Mouse (Mus musculus) layer of hippocampus, postnatal 36 days (tissue): ENCODE measurements around the gene Rap1gap. TPM values are rescaled to one million over a fixed set of nuclear protein-coding genes. Genes with fewer than 3 reads are reported as not detected.
A peak's percentile ranks its signal among the peaks of the same experiment; 100 is the strongest.

ENCODE experiments used
- DNase-seq, 2 experiments: peaks; one replicate each; pipeline ENCODE4 v3.0.0; 2022
- total RNA-seq, 2 experiments: library from RNA; stranded (reverse); gene quantifications; 2 replicates each; pipeline ENCODE4 v1.2.3; 2021

Gene Rap1gap
- 100 to 1,000 TPM; 273 to 281 TPM for total RNA-seq

- peak; percentile 72 to 81 for DNase-seq
Observed at GRCm38 (mm10) chr4:137664433-137664979, at the start of gene Rap1gap. TSS of gene Rap1gap (plus strand) at chr4:137664726.

- DNase-seq = no peak
Observed at GRCm38 (mm10) chr4:137622847-137623246, 41.7 kb upstream of the Rap1gap start.

GRCm38 (mm10) chr4:137627476-137628235 lies 36.9 kb upstream of the Rap1gap start:
- no peak for DNase-seq

- no peak for DNase-seq
Observed at GRCm38 (mm10) chr4:137628400-137628799, 36.1 kb upstream of the Rap1gap start.

- no peak for DNase-seq
Observed at GRCm38 (mm10) chr4:137629354-137629753, 35.2 kb upstream of the Rap1gap start.

GRCm38 (mm10) chr4:137630153-137630552 lies 34.4 kb upstream of the Rap1gap start:
- DNase-seq = no peak

GRCm38 (mm10) chr4:137631596-137631995 lies 32.9 kb upstream of the Rap1gap start:
- no peak for DNase-seq

- DNase-seq = no peak
Observed at GRCm38 (mm10) chr4:137633394-137633793, 31.1 kb upstream of the Rap1gap start.

GRCm38 (mm10) chr4:137636597-137636996 lies 27.9 kb upstream of the Rap1gap start:
- no peak for DNase-seq

GRCm38 (mm10) chr4:137641556-137641955 lies 23.0 kb upstream of the Rap1gap start:
- no peak for DNase-seq

GRCm38 (mm10) chr4:137642101-137642500 lies 22.4 kb upstream of the Rap1gap start:
- DNase-seq = no peak

- DNase-seq = no peak
Observed at GRCm38 (mm10) chr4:137643459-137643858, 21.1 kb upstream of the Rap1gap start.

GRCm38 (mm10) chr4:137646262-137646661 lies 18.3 kb upstream of the Rap1gap start:
- no peak for DNase-seq

GRCm38 (mm10) chr4:137647648-137648047 lies 16.9 kb upstream of the Rap1gap start:
- DNase-seq = no peak

- no peak for DNase-seq
Observed at GRCm38 (mm10) chr4:137648230-137648629, 16.3 kb upstream of the Rap1gap start.

- no peak for DNase-seq
Observed at GRCm38 (mm10) chr4:137650912-137651311, 13.6 kb upstream of the Rap1gap start.

GRCm38 (mm10) chr4:137652835-137653346 lies 11.6 kb upstream of the Rap1gap start:
- DNase-seq = no peak

GRCm38 (mm10) chr4:137655241-137656031 lies 9.1 kb upstream of the Rap1gap start:
- no peak for DNase-seq

GRCm38 (mm10) chr4:137657674-137658073 lies 6.9 kb upstream of the Rap1gap start:
- DNase-seq = no peak

- DNase-seq = no peak
Observed at GRCm38 (mm10) chr4:137659541-137659940, 5.0 kb upstream of the Rap1gap start.

- DNase-seq = no peak
Observed at GRCm38 (mm10) chr4:137660364-137661077, 4.0 kb upstream of the Rap1gap start.

- no peak for DNase-seq
Observed at GRCm38 (mm10) chr4:137661078-137661450, 3.5 kb upstream of the Rap1gap start.

GRCm38 (mm10) chr4:137661547-137661946 lies 3.0 kb upstream of the Rap1gap start:
- no peak for DNase-seq
